Mouse (Mus musculus) subcutaneous adipose tissue, adult 2 months (tissue): Measurements from ENCODE around the gene Sry. TPM values are rescaled to one million over a fixed set of nuclear protein-coding genes. Genes with fewer than 3 reads are reported as not detected.

Experiments used
- polyA plus RNA-seq: library from polyadenylated mRNA; depleted of rRNA; stranded (reverse); fragments of >200 nt; gene quantifications from 2 replicates; pipeline ENCODE4 v1.2.3, GENCODE M21; 2012; ENCODE audit warnings: low replicate concordance; rRNA removed

Gene Sry
- polyA plus RNA-seq: not detected in 2 replicates

DNA sequence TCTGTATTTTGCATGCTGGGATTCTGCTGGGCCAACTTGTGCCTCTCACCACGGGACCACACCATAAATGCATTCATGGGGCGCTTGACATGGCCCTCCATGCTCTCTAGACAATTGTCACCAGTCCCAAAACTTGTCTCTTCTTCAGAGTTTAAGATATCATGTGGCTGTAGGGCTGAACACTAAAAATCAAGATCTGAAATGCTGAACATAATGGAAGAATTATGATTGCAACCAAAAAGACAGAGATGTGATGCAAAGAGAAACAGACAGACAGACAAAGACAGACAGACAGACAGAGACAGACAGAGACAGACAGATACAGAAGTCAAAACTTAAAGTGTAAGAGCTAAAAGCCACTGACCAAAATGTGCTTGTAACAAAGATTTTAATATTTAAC lies at the start of gene Sry:
Gene Sry, minus strand, starts transcription at position 101 of the 400 bp plus-strand sequence.

Other genes with a start within 250 kb of the Sry start
- gene H2al2c, start 64.6 kb downstream of the Sry start, polyA plus RNA-seq: not detected in 2 replicates
- gene H2al2b, start 57.0 kb upstream of the Sry start, polyA plus RNA-seq: not detected in 2 replicates
- not detected in 2 replicates for gene Gm4064, start 132.5 kb upstream of the Sry start, polyA plus RNA-seq
- gene Rbmy, start 167.0 kb upstream of the Sry start, polyA plus RNA-seq: not detected in 2 replicates
- gene Gm10256, start 167.0 kb upstream of the Sry start, polyA plus RNA-seq: not detected in 2 replicates
- gene Gm10352, start 237.3 kb upstream of the Sry start, polyA plus RNA-seq: not detected in 2 replicates